Mouse (Mus musculus) ES-Bruce4 (cell line): ENCODE measurements around the gene Tspan4. TPM values are rescaled to one million over a fixed set of nuclear protein-coding genes. Genes with fewer than 3 reads are reported as not detected.

Experiments
- H3K27ac ChIP-seq: 2 replicates; pipeline ENCODE4 v1.5.1; 2012; ENCODE audit warnings: low read length, inconsistent platforms; ENCODE audit not compliant: insufficient read depth
- H3K27me3 ChIP-seq: 2 replicates; pipeline ENCODE4 v1.6.1; 2012; ENCODE audit warnings: mild to moderate bottlenecking, low read length, inconsistent platforms; ENCODE audit not compliant: control insufficient read depth, poor library complexity, insufficient read depth, severe bottlenecking
- H3K36me3 ChIP-seq: 2 replicates; pipeline ENCODE4 v1.6.1; 2012; ENCODE audit warnings: inconsistent platforms, mild to moderate bottlenecking, low read length, moderate library complexity; ENCODE audit not compliant: control insufficient read depth, poor library complexity, insufficient read depth, severe bottlenecking
- H3K4me1 ChIP-seq: one replicate; pipeline ENCODE4 v1.8.1; 2011; ENCODE audit warnings: low read length; ENCODE audit not compliant: control insufficient read depth, insufficient read depth
- H3K4me3 ChIP-seq: 2 replicates; pipeline ENCODE4 v1.5.1; 2011; ENCODE audit warnings: low read depth, mild to moderate bottlenecking, low read length
- H3K9ac ChIP-seq: 2 replicates; pipeline ENCODE4 v1.6.1; 2012; ENCODE audit warnings: low read depth, mild to moderate bottlenecking, inconsistent platforms; ENCODE audit not compliant: poor library complexity, severe bottlenecking
- H3K9me3 ChIP-seq: replicated peaks from 2 replicates; pipeline ENCODE4 v1.6.1; 2012; ENCODE audit warnings: mild to moderate bottlenecking, low read length, inconsistent platforms; ENCODE audit not compliant: control insufficient read depth, poor library complexity, insufficient read depth, severe bottlenecking
- CTCF ChIP-seq: IDR thresholded peaks from one replicate; pipeline ENCODE4 v1.8.1; 2011; ENCODE audit warnings: low read depth, low read length
- EP300 ChIP-seq: IDR thresholded peaks from 2 replicates; pipeline ENCODE4 v1.6.1; 2011; ENCODE audit warnings: low read depth, low read length; ENCODE audit not compliant: insufficient read depth
- POLR2A ChIP-seq: IDR thresholded peaks from one replicate; pipeline ENCODE4 v1.8.1; 2011; ENCODE audit warnings: low read length; ENCODE audit not compliant: insufficient read depth
- polyA plus RNA-seq: library from polyadenylated mRNA; stranded (reverse); fragments of >200 nt; gene quantifications from 2 replicates; pipeline ENCODE4 v1.2.4, GENCODE M21; 2011; ENCODE audit warnings: low read depth; ENCODE audit not compliant: missing spikeins, insufficient read depth, insufficient read length

The Tspan4 gene
- polyA plus RNA-seq, 1 experiment = 37.4 TPM

DNA sequence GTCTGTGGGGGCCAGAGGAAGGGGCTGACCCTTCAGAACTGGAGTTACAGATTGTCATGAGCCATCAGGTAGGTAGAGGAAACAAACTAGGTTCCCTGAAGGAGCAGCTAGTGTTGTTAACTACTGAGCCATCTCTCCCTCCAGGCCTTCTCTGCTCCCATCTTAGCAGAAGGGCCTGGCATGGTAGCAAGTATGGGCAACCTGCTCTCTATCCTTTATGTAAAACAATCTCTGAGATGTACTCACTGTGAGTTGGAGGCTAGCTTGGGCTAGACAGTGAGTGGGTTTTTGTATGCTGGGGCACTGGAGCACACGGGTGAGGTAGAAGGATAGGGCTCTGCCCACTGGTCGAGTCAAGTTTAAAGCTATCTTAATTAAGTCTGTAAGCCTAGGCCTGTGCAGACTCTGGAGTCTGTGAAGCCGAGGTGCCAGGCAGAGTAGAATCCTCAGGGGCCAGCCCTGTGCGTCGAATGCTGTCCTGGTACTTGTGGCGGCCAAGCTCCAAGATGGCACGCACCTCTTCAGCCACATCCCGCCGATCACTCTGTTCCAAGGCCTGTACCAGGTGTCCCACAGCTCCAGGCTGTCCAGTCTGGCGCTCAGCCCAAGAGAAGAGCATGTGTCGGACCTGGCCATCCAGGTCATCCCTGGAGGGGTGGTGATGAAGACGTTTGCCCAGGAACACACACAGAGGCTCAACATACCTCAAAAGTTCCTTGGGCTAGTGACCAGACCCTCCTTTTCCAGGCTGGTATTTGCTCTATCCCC is 36.7 kb upstream of the Tspan4 start:
- Histone ChIP-seq H3K9me3 (no peaks in the 10 kb centered on the region), H3K27me3 (no peaks in the 10 kb centered on the region), H3K4me1 (peaks cover 2% of the 10 kb centered on the region), H3K36me3 (peaks cover 36% of the 10 kb centered on the region), H3K4me3 (no peak overlapping the region), H3K9ac (no peak overlapping the region), H3K27ac (no peak overlapping the region)
- TF ChIP-seq CTCF (no peak), EP300 (no peak), POLR2A (no peak)

DNA sequence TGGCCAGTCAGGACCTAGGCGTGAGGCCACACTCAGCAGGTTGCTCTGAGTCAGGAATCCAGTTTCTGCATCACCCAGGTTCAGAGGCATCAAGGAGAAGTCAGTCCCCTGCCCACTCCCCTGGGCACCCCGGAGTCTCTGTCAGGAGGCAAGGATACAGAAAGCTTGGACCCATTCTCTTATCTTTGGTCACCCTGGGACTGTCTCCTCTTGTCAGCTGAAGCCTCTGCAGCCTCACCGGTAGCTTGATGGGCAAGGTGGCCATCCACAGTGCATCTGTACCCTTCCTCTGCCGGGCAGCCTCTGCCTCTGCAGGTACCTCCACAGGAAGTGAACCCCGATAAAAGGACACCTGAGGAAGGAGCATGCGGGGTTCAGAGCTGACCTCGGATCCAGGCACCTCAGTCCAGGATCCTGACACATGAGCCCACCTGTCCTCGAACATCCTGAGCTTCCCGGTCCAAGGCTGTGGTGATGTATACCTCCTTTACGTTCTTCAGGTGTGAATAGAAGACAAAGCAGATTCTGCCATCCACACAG is 35.8 kb upstream of the Tspan4 start:
- Histone ChIP-seq H3K4me3 (no peak overlapping the region), H3K9me3 (no peaks in the 10 kb centered on the region), H3K27me3 (no peaks in the 10 kb centered on the region), H3K9ac (no peak overlapping the region), H3K36me3 (peaks cover 36% of the 10 kb centered on the region), H3K4me1 (peaks cover 2% of the 10 kb centered on the region), H3K27ac (no peak overlapping the region)
- TF ChIP-seq CTCF = no peak
- TF ChIP-seq POLR2A = no peak
- TF ChIP-seq EP300 = no peak

DNA sequence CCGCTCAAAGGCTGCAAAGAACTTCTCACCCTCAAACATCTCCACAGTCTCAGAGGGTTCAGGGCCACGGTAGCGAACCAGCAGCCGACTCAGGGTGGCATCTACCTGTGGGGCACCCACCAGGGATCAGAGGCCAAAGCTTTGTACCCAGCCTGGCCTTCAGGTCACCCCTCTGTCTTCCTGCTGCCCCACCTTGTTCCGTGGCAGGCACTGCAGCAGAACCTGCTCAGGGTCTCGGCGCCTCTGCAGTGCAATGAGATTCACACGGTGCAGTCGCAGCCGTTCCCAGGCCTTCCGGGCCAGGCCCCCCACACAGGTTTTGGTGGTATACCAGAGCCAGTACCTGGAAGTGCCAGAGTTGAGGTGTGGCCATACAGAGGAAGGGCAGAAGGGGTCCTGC is 35.2 kb upstream of the Tspan4 start:
- Histone ChIP-seq H3K4me1 (peaks cover 2% of the 10 kb centered on the region), H3K27me3 (no peaks in the 10 kb centered on the region), H3K4me3 (no peak overlapping the region), H3K9ac (no peak overlapping the region), H3K9me3 (no peaks in the 10 kb centered on the region), H3K27ac (no peak overlapping the region), H3K36me3 (peaks cover 36% of the 10 kb centered on the region)
- TF ChIP-seq POLR2A (no peak), EP300 (no peak), CTCF (no peak)

GRCm38 (mm10) chr7:141440613-141441012 is 34.4 kb upstream of the Tspan4 start:
- peaks cover 2% of the 10 kb centered on the region for H3K4me1 ChIP-seq
- peaks cover 36% of the 10 kb centered on the region for H3K36me3 ChIP-seq
- no peak overlapping the region for H3K27ac ChIP-seq
- H3K27me3 ChIP-seq = no peaks in the 10 kb centered on the region
- no peak overlapping the region for H3K4me3 ChIP-seq
- no peak overlapping the region for H3K9ac ChIP-seq
- H3K9me3 ChIP-seq = no peaks in the 10 kb centered on the region
- TF ChIP-seq EP300 (no peak), CTCF (peak; percentile 79)

DNA sequence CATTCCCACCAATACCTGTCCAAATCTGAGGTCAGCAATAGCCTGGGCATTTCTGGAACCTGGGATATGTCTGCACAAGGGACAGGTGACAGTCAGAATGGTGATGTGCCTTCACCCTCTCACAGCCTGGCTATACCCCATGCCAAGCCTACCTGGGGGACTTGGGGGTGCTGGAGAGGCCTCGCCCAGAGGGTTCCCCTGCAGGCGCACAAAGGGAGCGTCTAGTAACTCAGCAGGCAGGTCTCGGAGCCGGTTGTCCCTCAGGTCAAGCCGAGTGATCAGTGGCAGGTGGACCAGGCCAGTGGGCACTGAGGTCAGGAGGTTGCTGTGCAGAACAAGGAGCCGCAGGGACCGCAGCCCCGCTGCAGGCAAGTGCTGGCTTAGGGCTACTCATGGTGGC is 33.6 kb upstream of the Tspan4 start:
- Histone ChIP-seq H3K36me3 (peaks cover 36% of the 10 kb centered on the region), H3K9me3 (no peaks in the 10 kb centered on the region), H3K27ac (no peak overlapping the region), H3K4me3 (no peak overlapping the region), H3K27me3 (no peaks in the 10 kb centered on the region), H3K4me1 (no peaks in the 10 kb centered on the region), H3K9ac (no peak overlapping the region)
- TF ChIP-seq EP300 (no peak), CTCF (no peak), POLR2A (no peak)

GRCm38 (mm10) chr7:141442199-141442598 is 32.8 kb upstream of the Tspan4 start:
- no peak overlapping the region for H3K27ac ChIP-seq
- TF ChIP-seq CTCF (no peak), POLR2A (no peak), EP300 (no peak)

More at GRCm38 (mm10) chr7:141442199-141442598, 32.8 kb upstream of the Tspan4 start:
- Histone ChIP-seq H3K27me3 (no peaks in the 10 kb centered on the region), H3K9ac (peak overlapping the region; percentile 90), H3K9me3 (no peaks in the 10 kb centered on the region), H3K4me3 (peak overlapping the region; percentile 93), H3K4me1 (no peaks in the 10 kb centered on the region), H3K36me3 (peaks cover 36% of the 10 kb centered on the region)
